Mouse (Mus musculus) liver, postnatal 0 days (tissue): Measurements from ENCODE around the gene Pard3. TPM values are rescaled to one million over a fixed set of nuclear protein-coding genes. Genes with fewer than 3 reads are reported as not detected.

Source experiments
- ATAC-seq: fragments of 200-750 bp; cut with Nextera tagmentation; 2 replicates; pipeline ENCODE4 v1.8.0; 2017; ENCODE audit warnings: mild to moderate bottlenecking, moderate library complexity
- DNase-seq: peaks from one replicate; pipeline ENCODE4 v3.0.0-alpha.2; 2016
- H3K27ac ChIP-seq: fragments of 300-500 bp; sonication (generic); 2 replicates; pipeline ENCODE4 v1.5.1; 2014; ENCODE audit warnings: antibody characterized with exemption, moderate library complexity, mild to moderate bottlenecking, low read depth
- H3K27me3 ChIP-seq: fragments of 300-500 bp; sonication (generic); 2 replicates; pipeline ENCODE4 v1.6.1; 2014; ENCODE audit warnings: low read length, control low read depth, mixed read lengths; ENCODE audit not compliant: insufficient read depth
- H3K36me3 ChIP-seq: fragments of 300-500 bp; sonication (generic); replicated peaks from 2 replicates; pipeline ENCODE4 v1.6.1; 2014; ENCODE audit warnings: mild to moderate bottlenecking, control low read depth, low read length, moderate library complexity, mixed read lengths; ENCODE audit not compliant: insufficient read depth
- H3K4me1 ChIP-seq: fragments of 300-500 bp; sonication (generic); 2 replicates; pipeline ENCODE4 v1.6.1; 2014; ENCODE audit warnings: antibody characterized with exemption, mild to moderate bottlenecking, control low read depth; ENCODE audit not compliant: insufficient read depth
- H3K4me2 ChIP-seq: fragments of 300-500 bp; sonication (generic); 2 replicates; pipeline ENCODE4 v1.6.1; 2014; ENCODE audit warnings: low read depth, mild to moderate bottlenecking, low read length, moderate library complexity, mixed read lengths
- H3K4me3 ChIP-seq: fragments of 300-500 bp; sonication (generic); 2 replicates; pipeline ENCODE4 v1.5.1; 2014; ENCODE audit warnings: low read depth, low read length
- H3K9ac ChIP-seq: fragments of 300-500 bp; sonication (generic); replicated peaks from 2 replicates; pipeline ENCODE4 v1.6.1; 2014; ENCODE audit warnings: mild to moderate bottlenecking, moderate library complexity
- H3K9me3 ChIP-seq: fragments of 300-500 bp; sonication (generic); 2 replicates; pipeline ENCODE4 v1.6.1; 2016; ENCODE audit warnings: mild to moderate bottlenecking, control low read depth, low read length, mixed read lengths
- CTCF ChIP-seq: sonication (generic); IDR thresholded peaks from 2 replicates; pipeline ENCODE4 v1.5.1; 2016; ENCODE audit warnings: antibody characterized with exemption, low read depth
- EP300 ChIP-seq: IDR thresholded peaks from 2 replicates; pipeline ENCODE4 v1.6.1; 2016; ENCODE audit warnings: antibody characterized with exemption, low read depth, mild to moderate bottlenecking
- WGBS: fragments of 180-500 bp; shearing (Covaris S2); extraction: QIAGEN DNeasy Blood & Tissue Kit; methylation state at CpG from one replicate; pipeline ENCODE4 v1.1.7; 2014; ENCODE audit not compliant: insufficient replicate concordance; 5-methylcytosine and 5-hydroxymethylcytosine counted together
- polyA plus RNA-seq: library from polyadenylated mRNA; unstranded; fragments of >200 nt; fragmentation: Nextera tagmentation; extraction: Ambion mirVana; gene quantifications from 2 replicates; pipeline ENCODE4 v1.2.1, GENCODE M21; 2015

The Pard3 gene
- polyA plus RNA-seq, 1 experiment from 2014 or later = 10.2 TPM

DNA sequence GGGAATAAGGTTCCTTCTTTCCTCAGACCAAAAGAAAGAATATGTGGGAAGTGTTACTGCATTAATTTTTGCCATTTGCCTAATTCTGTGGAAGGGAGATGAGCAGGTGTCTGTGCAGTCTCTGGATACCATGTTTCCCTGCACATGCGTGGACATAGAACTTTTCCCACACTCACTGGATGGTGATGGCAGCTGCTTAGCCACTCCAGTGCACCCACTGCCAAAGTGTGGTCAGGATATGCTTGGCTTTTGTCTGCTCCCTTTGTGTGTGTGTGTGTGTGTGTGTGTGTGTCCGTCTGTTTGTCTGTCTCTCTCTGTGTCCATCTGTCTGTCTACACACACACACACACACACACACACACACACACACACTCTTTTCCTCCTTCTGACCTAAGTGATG, 119.8 kb downstream of the Pard3 start:
- peaks cover 19% of the 10 kb centered on the region; the same call in 1 of the 2 replicates for H3K4me1 ChIP-seq
- H3K27me3 ChIP-seq = no peaks in the 10 kb centered on the region
- ATAC-seq (peak; percentile 11), DNase-seq (no peak)
- 39% methylated on average over 2 of the region's 2 CpGs for WGBS
- peak overlapping the region; percentile 73 for H3K27ac ChIP-seq
- no peaks in the 10 kb centered on the region for H3K9me3 ChIP-seq
- H3K4me2 ChIP-seq = no peak overlapping the region
- no peak overlapping the region for H3K9ac ChIP-seq
- H3K4me3 ChIP-seq = no peak overlapping the region
- no peaks in the 10 kb centered on the region for H3K36me3 ChIP-seq
- TF ChIP-seq EP300 = no peak
- no peak for TF ChIP-seq CTCF

DNA sequence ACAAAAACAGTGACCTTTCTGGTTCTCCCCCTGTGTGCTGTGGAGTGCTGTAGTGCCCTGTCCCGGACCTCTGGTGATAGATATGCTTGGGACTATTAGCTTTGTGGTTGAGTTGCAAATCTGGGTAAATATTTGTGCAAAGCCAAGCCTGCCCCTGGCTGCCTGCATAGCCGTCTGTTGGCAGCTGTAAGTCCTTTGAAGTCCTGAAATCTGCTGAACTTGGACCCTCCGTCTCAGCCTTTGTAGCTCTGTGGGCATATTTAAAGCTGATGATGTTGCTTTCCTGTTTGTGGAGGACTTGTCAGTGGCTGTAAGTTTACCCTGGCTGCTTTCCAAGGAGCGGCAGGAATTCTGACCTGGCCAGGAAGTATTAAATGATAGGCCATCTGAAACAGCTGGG, 120.3 kb downstream of the Pard3 start:
- Histone ChIP-seq H3K9me3 (no peaks in the 10 kb centered on the region), H3K4me1 (peaks cover 19% of the 10 kb centered on the region; the same call in 1 of the 2 replicates), H3K27ac (peak overlapping the region; percentile 73), H3K4me3 (no peak overlapping the region), H3K36me3 (no peaks in the 10 kb centered on the region), H3K9ac (no peak overlapping the region), H3K4me2 (no peak overlapping the region; the same call in 1 of the 2 replicates), H3K27me3 (no peaks in the 10 kb centered on the region)
- WGBS = 34% methylated on average over 4 of the region's 4 CpGs
- DNase-seq (peak; percentile 67), ATAC-seq (peak; percentile 90)
- TF ChIP-seq EP300 (no peak), CTCF (no peak)

DNA sequence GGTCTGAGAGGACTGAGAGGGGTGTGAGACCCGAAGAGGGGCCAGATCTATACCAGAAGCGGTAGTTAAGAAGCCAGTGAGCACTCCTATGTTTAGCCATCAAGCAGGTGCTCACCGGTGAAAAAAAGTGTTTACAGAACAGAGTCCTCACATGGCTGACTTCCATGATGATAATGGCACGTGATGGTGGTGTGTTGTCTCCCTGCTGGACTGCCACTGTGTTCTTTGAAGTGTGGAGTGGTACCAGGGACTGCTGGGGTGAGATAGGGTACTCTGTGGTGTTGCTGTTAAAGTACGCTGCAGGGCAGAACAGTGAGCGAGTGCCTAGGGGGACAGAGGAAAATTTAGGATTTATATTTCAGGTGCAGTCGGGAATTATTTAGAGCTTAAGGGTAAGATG, 122.2 kb downstream of the Pard3 start:
- no peaks in the 10 kb centered on the region for H3K27me3 ChIP-seq
- no peak overlapping the region for H3K4me3 ChIP-seq
- H3K4me1 ChIP-seq = peaks cover 19% of the 10 kb centered on the region; the same call in 1 of the 2 replicates
- peak overlapping the region; percentile 44; the same call in 1 of the 2 replicates for H3K27ac ChIP-seq
- no peak overlapping the region for H3K4me2 ChIP-seq
- TF ChIP-seq CTCF (no peak), EP300 (no peak)
- WGBS = 53% methylated on average over 7 of the region's 7 CpGs
- H3K9ac ChIP-seq = no peak overlapping the region
- H3K9me3 ChIP-seq = no peaks in the 10 kb centered on the region
- no peaks in the 10 kb centered on the region for H3K36me3 ChIP-seq
- DNase-seq (peak; percentile 22), ATAC-seq (peak; percentile 8)

DNA sequence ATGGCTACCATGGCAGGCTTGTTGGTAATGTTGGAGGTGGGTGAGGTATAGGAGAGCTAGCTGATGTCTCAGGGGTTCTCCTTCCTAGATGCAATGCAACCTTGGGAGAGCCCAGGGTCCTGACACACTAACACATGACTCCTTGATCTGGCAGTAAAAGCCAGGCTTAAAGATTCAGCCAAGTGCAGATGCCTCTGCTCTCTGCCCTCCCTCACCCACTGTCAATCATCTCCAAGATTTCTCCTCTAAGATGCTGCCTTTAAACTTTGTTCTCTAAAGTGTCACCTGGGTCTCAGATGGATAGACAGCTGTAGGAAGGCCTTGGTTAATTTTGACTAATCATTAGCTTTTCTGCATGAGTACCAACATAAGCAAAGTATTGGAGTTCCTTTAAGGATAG, 125.0 kb downstream of the Pard3 start:
- H3K9ac ChIP-seq = no peak overlapping the region
- no peak overlapping the region for H3K4me2 ChIP-seq
- H3K27ac ChIP-seq = no peak overlapping the region
- peaks cover 6% of the 10 kb centered on the region; the same call in 1 of the 2 replicates for H3K4me1 ChIP-seq
- no peaks in the 10 kb centered on the region for H3K27me3 ChIP-seq
- ATAC-seq (no peak), DNase-seq (no peak)
- TF ChIP-seq CTCF = no peak
- TF ChIP-seq EP300 = no peak
- H3K9me3 ChIP-seq = no peaks in the 10 kb centered on the region
- H3K4me3 ChIP-seq = no peak overlapping the region
- H3K36me3 ChIP-seq = no peaks in the 10 kb centered on the region

DNA sequence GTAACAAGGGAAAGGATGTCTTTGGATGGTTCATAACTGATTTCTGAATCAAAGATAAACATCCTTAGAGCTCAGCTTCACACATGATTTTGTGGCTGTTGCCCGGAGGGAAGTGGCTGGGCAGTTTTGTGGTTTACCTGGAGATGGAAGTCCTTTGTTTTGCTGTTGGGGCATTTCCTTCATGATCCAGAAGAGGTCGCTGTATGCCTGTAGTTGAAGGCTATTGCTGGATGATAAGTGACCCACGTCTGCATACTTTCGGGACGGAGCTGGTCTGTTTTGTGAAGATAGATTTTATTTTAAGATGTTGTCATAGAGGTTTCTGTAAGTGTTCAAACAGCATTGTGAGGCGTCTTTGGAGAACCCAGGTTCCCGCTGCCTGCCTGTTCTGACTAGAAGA, 126.7 kb downstream of the Pard3 start:
- Histone ChIP-seq H3K4me2 (no peak overlapping the region), H3K36me3 (no peaks in the 10 kb centered on the region), H3K27ac (no peak overlapping the region), H3K4me1 (peaks cover 8% of the 10 kb centered on the region), H3K4me3 (no peak overlapping the region), H3K27me3 (no peaks in the 10 kb centered on the region), H3K9me3 (no peaks in the 10 kb centered on the region), H3K9ac (no peak overlapping the region)
- TF ChIP-seq EP300 (no peak), CTCF (peak; percentile 72)
- ATAC-seq (no peak), DNase-seq (peak; percentile 44)
- WGBS = 28% methylated on average over 7 of the region's 7 CpGs

DNA sequence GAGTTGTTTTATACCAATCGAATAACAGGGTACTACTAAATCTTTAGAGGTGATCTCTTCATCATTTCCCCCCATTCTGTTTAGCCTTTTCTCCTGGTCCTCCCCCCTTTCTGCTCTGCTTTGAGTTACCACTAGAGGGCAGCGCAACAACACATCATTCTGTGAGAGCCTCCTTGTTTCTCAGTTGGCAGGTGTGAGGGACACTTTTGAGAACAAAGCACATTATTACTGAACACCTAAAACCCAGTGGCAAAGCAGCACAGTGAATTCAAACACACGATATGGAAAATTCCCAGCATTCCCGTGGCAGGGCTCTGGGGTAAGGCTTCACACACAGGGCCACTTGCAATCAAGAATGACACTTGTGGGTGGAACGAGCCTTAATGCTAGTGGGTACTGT, 127.7 kb downstream of the Pard3 start:
- Histone ChIP-seq H3K4me1 (peaks cover 8% of the 10 kb centered on the region), H3K9me3 (no peaks in the 10 kb centered on the region), H3K9ac (no peak overlapping the region), H3K4me3 (no peak overlapping the region), H3K27me3 (no peaks in the 10 kb centered on the region), H3K36me3 (no peaks in the 10 kb centered on the region), H3K27ac (no peak overlapping the region), H3K4me2 (no peak overlapping the region)
- DNase-seq (peak; percentile 52), ATAC-seq (no peak)
- TF ChIP-seq EP300 (no peak), CTCF (peak; percentile 85)
- 36% methylated on average over 5 of the region's 5 CpGs for WGBS

DNA sequence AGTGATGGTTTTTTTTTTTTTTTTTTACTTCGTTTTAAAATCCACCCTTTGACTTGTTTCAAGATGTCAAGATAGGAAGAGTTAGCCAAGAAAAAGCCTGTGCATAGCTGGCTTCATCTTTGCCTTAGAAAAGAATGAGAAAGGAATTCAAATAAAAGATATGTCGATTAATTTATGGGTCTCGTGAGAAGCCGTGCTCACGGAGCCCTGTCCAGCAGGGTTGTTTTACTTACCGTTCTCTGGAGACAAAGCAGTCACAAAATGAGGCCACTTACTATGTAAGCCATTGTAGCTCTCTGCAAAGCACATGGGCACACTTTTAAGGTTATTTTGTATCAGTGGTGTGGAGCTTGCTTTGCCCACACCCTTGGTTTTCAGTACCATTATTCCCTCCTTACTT, 128.1 kb downstream of the Pard3 start:
- Histone ChIP-seq H3K4me3 (no peak overlapping the region), H3K4me1 (peaks cover 5% of the 10 kb centered on the region), H3K27me3 (no peaks in the 10 kb centered on the region), H3K36me3 (no peaks in the 10 kb centered on the region), H3K9ac (no peak overlapping the region), H3K27ac (no peak overlapping the region), H3K9me3 (no peaks in the 10 kb centered on the region), H3K4me2 (no peak overlapping the region)
- TF ChIP-seq EP300 (no peak), CTCF (no peak)
- DNase-seq (no peak), ATAC-seq (no peak)
- 73% methylated on average over 6 of the region's 6 CpGs for WGBS
